Mouse (Mus musculus): ENCODE measurements around the gene Kcne3. TPM values are rescaled to one million over a fixed set of nuclear protein-coding genes. Genes with fewer than 3 reads are reported as not detected.

Gene Kcne3
- 2.4 and 3.8 TPM in 2 replicates for polyA plus RNA-seq (2014; fragmentation: Nextera tagmentation; extraction: Ambion mirVana)

GRCm38 (mm10) chr7:100176269-100176668, at the start of gene Kcne3:
Gene Kcne3 (plus strand): TSS chr7:100176502.
- Histone ChIP-seq H3K9ac (ENCODE audit: low read length) (no peak within 1 kb of the TSS), H3K36me3 (ENCODE audit: control insufficient read depth, insufficient read depth, low read length) (no peaks in the 10 kb centered on the region), H3K9me3 (ENCODE audit: control insufficient read depth, low read length) (no peaks in the 10 kb centered on the region), H3K27ac (ENCODE audit: low read depth, low read length) (no peak within 1 kb of the TSS), H3K4me3 (ENCODE audit: low read depth, low read length) (no peak within 1 kb of the TSS), H3K4me1 (ENCODE audit: control insufficient read depth, insufficient read depth, low read length) (no peaks in the 10 kb centered on the region), H3K4me2 (ENCODE audit: low read depth) (no peak within 1 kb of the TSS), H3K27me3 (ENCODE audit: control insufficient read depth, insufficient read depth, low read length) (peaks cover 27% of the 10 kb centered on the region)
- DNase-seq (ENCODE audit: low spot score) = no peak
- 75% methylated on average over 3 of the region's 3 CpGs for WGBS
- no peak for ATAC-seq (ENCODE audit: insufficient read depth, low FRiP score, low TSS enrichment)

- Histone ChIP-seq H3K4me3 (ENCODE audit: low read depth, low read length) (no peak overlapping the region), H3K27ac (ENCODE audit: low read depth, low read length) (no peak overlapping the region), H3K4me1 (ENCODE audit: control insufficient read depth, insufficient read depth, low read length) (peaks cover 3% of the 10 kb centered on the region), H3K36me3 (ENCODE audit: control insufficient read depth, insufficient read depth, low read length) (no peaks in the 10 kb centered on the region), H3K4me2 (ENCODE audit: low read depth) (no peak overlapping the region), H3K9me3 (ENCODE audit: control insufficient read depth, low read length) (no peaks in the 10 kb centered on the region), H3K9ac (ENCODE audit: low read length) (no peak overlapping the region), H3K27me3 (ENCODE audit: control insufficient read depth, insufficient read depth, low read length) (no peaks in the 10 kb centered on the region)
- DNase-seq (ENCODE audit: low spot score) = no peak
- 86% methylated on average over 7 of the region's 7 CpGs for WGBS
- no peak for ATAC-seq (ENCODE audit: insufficient read depth, low FRiP score, low TSS enrichment)
These were observed 49.8 kb upstream of the Kcne3 start for GRCm38 (mm10) chr7:100126514-100126913.

DNA sequence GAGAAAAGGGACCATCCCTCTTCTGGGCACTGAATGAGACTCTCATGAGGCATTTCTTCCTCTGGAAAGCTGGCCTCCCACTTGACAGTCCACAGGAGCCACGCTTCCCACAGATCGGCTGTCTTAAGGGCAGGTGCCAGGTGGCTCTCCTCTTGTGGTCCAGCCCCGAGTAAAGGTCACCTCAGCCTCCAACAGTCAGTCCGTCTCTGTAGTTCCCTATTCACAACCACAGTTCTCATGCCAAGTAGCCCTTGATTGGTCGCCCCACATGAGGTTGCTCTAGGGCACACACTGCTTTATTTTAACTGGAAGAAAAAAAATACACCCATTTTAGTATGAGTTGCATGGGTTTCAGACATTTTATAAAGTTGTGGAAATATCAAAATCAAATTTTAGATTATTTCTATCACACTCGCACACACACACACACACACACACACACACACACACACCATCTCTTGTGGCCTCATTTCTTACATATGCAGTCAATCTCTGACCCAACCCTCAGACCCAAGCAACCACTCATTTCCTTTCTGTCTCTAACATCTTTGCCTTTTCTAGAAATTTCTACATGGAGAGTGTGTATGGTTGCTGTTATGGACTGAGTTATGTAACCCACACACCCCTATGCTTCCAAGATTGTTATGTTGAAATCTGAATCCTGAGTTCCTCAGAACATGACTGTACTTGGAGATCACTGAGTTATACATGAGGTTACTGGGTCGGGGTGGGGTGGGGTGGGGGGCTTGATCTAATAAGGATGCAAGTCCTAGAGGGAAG, 47.9 kb upstream of the Kcne3 start:
- H3K27ac ChIP-seq (ENCODE audit: low read depth, low read length) = no peak overlapping the region
- no peaks in the 10 kb centered on the region for H3K36me3 ChIP-seq (ENCODE audit: control insufficient read depth, insufficient read depth, low read length)
- DNase-seq (ENCODE audit: low spot score) (no peak), ATAC-seq (ENCODE audit: insufficient read depth, low FRiP score, low TSS enrichment) (no peak)
- H3K4me3 ChIP-seq (ENCODE audit: low read depth, low read length) = no peak overlapping the region
- H3K4me2 ChIP-seq (ENCODE audit: low read depth) = no peak overlapping the region
- 85% methylated on average over 7 of the region's 7 CpGs for WGBS
- peaks cover 3% of the 10 kb centered on the region; the same call in 1 of the 2 replicates for H3K4me1 ChIP-seq (ENCODE audit: control insufficient read depth, insufficient read depth, low read length)
- no peak overlapping the region for H3K9ac ChIP-seq (ENCODE audit: low read length)
- H3K9me3 ChIP-seq (ENCODE audit: control insufficient read depth, low read length) = no peaks in the 10 kb centered on the region
- H3K27me3 ChIP-seq (ENCODE audit: control insufficient read depth, insufficient read depth, low read length) = no peaks in the 10 kb centered on the region

DNA sequence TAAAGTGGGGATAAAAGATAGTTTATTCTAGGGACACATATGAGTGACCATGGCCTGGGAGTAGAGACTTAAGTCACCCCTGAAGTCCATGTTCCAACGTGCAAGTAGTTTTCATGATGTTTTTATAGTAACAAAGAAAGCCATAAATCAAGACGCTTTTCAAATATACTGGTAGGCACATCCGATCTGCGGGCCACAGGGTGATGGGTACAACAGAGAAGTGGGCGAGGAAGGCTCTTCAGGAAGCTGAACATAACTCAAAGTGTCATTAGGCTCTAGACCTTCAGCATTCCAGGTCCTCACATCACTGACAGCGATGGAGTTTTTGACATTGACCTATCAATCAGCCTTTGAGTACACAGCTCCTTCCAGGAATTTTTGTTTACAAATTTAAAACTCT, 45.7 kb upstream of the Kcne3 start:
- Histone ChIP-seq H3K4me1 (ENCODE audit: control insufficient read depth, insufficient read depth, low read length) (peaks cover 3% of the 10 kb centered on the region; the same call in 1 of the 2 replicates), H3K9ac (ENCODE audit: low read length) (no peak overlapping the region), H3K4me3 (ENCODE audit: low read depth, low read length) (no peak overlapping the region), H3K4me2 (ENCODE audit: low read depth) (no peak overlapping the region), H3K36me3 (ENCODE audit: control insufficient read depth, insufficient read depth, low read length) (no peaks in the 10 kb centered on the region), H3K9me3 (ENCODE audit: control insufficient read depth, low read length) (no peaks in the 10 kb centered on the region), H3K27me3 (ENCODE audit: control insufficient read depth, insufficient read depth, low read length) (no peaks in the 10 kb centered on the region), H3K27ac (ENCODE audit: low read depth, low read length) (no peak overlapping the region)
- ATAC-seq (ENCODE audit: insufficient read depth, low FRiP score, low TSS enrichment) (no peak), DNase-seq (ENCODE audit: low spot score) (no peak)
- WGBS = 41% methylated on average over 6 of the region's 6 CpGs

DNA sequence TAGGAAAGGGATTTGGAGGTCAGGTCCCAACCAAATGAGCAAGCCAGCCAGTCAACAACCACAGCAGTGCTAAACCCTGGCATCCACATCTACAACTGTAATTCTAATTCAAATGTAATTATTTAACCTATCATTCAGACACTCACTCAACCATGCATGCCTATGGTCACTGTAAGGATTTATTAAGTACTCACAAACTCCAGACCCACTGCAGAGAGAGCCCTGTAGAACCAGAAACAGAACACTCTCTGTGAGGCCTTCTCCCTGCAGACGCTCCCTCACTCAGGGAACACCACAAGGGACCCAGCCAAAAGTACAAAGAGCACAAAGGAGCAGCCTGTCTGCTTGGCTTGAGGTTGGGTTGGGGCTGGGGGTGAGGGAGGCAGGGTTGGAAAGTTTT, 43.9 kb upstream of the Kcne3 start:
- WGBS = 75% methylated on average over 1 of the region's 1 CpGs
- H3K4me1 ChIP-seq (ENCODE audit: control insufficient read depth, insufficient read depth, low read length) = peaks cover 3% of the 10 kb centered on the region; the same call in 1 of the 2 replicates
- no peak overlapping the region for H3K4me3 ChIP-seq (ENCODE audit: low read depth, low read length)
- no peak overlapping the region for H3K4me2 ChIP-seq (ENCODE audit: low read depth)
- H3K9me3 ChIP-seq (ENCODE audit: control insufficient read depth, low read length) = no peaks in the 10 kb centered on the region
- H3K27ac ChIP-seq (ENCODE audit: low read depth, low read length) = no peak overlapping the region
- H3K9ac ChIP-seq (ENCODE audit: low read length) = no peak overlapping the region
- DNase-seq (ENCODE audit: low spot score) = no peak
- H3K27me3 ChIP-seq (ENCODE audit: control insufficient read depth, insufficient read depth, low read length) = no peaks in the 10 kb centered on the region
- no peaks in the 10 kb centered on the region for H3K36me3 ChIP-seq (ENCODE audit: control insufficient read depth, insufficient read depth, low read length)
- no peak for ATAC-seq (ENCODE audit: insufficient read depth, low FRiP score, low TSS enrichment)

- ATAC-seq (ENCODE audit: insufficient read depth, low FRiP score, low TSS enrichment) = no peak
These were observed 39.3 kb upstream of the Kcne3 start for GRCm38 (mm10) chr7:100137038-100137437.

GRCm38 (mm10) chr7:100138075-100138474, 38.2 kb upstream of the Kcne3 start:
- ATAC-seq (ENCODE audit: insufficient read depth, low FRiP score, low TSS enrichment) (no peak), DNase-seq (ENCODE audit: low spot score) (no peak)
- Histone ChIP-seq H3K9me3 (ENCODE audit: control insufficient read depth, low read length) (no peaks in the 10 kb centered on the region), H3K27me3 (ENCODE audit: control insufficient read depth, insufficient read depth, low read length) (no peaks in the 10 kb centered on the region), H3K4me2 (ENCODE audit: low read depth) (no peak overlapping the region), H3K4me1 (ENCODE audit: control insufficient read depth, insufficient read depth, low read length) (no peaks in the 10 kb centered on the region), H3K9ac (ENCODE audit: low read length) (no peak overlapping the region), H3K4me3 (ENCODE audit: low read depth, low read length) (no peak overlapping the region), H3K36me3 (ENCODE audit: control insufficient read depth, insufficient read depth, low read length) (no peaks in the 10 kb centered on the region), H3K27ac (ENCODE audit: low read depth, low read length) (no peak overlapping the region)
- WGBS = 97% methylated on average over 4 of the region's 4 CpGs

More at GRCm38 (mm10) chr7:100137038-100137437, 39.3 kb upstream of the Kcne3 start:
- H3K27me3 ChIP-seq (ENCODE audit: control insufficient read depth, insufficient read depth, low read length) = no peaks in the 10 kb centered on the region
- no peaks in the 10 kb centered on the region for H3K4me1 ChIP-seq (ENCODE audit: control insufficient read depth, insufficient read depth, low read length)
- DNase-seq (ENCODE audit: low spot score) = no peak
- H3K4me3 ChIP-seq (ENCODE audit: low read depth, low read length) = no peak overlapping the region
- WGBS = 83% methylated on average over 9 of the region's 9 CpGs
- no peaks in the 10 kb centered on the region for H3K9me3 ChIP-seq (ENCODE audit: control insufficient read depth, low read length)
- H3K4me2 ChIP-seq (ENCODE audit: low read depth) = no peak overlapping the region
- no peaks in the 10 kb centered on the region for H3K36me3 ChIP-seq (ENCODE audit: control insufficient read depth, insufficient read depth, low read length)
- H3K9ac ChIP-seq (ENCODE audit: low read length) = no peak overlapping the region
- no peak overlapping the region for H3K27ac ChIP-seq (ENCODE audit: low read depth, low read length)

DNA sequence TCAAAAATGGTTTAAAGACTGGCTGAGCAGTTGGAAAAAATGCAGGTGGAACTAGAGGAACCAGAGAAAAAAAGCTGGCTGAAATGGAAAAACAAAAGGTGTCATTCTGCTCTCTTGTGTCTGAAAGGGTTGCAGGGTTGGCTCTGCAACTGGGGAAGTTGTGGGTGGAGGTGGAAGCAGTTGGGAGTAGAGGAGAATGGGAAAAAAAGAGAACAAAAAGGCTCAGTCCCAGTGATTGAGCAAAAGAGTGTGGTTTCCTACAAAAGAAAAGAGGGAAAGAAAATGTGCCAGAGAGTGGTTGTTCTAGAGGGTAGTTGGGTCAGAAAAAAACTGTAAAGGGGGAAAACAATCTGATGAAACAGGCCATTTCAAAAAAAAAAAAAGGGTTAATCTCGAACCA, 35.7 kb upstream of the Kcne3 start:
- 64% methylated on average over 1 of the region's 1 CpGs for WGBS
- Histone ChIP-seq H3K9me3 (ENCODE audit: control insufficient read depth, low read length) (no peaks in the 10 kb centered on the region), H3K27ac (ENCODE audit: low read depth, low read length) (no peak overlapping the region), H3K4me3 (ENCODE audit: low read depth, low read length) (no peak overlapping the region), H3K4me2 (ENCODE audit: low read depth) (no peak overlapping the region), H3K36me3 (ENCODE audit: control insufficient read depth, insufficient read depth, low read length) (no peaks in the 10 kb centered on the region), H3K4me1 (ENCODE audit: control insufficient read depth, insufficient read depth, low read length) (no peaks in the 10 kb centered on the region), H3K27me3 (ENCODE audit: control insufficient read depth, insufficient read depth, low read length) (no peaks in the 10 kb centered on the region), H3K9ac (ENCODE audit: low read length) (no peak overlapping the region)
- ATAC-seq (ENCODE audit: insufficient read depth, low FRiP score, low TSS enrichment) = no peak
- DNase-seq (ENCODE audit: low spot score) = no peak

- H3K27me3 ChIP-seq (ENCODE audit: control insufficient read depth, insufficient read depth, low read length) = no peaks in the 10 kb centered on the region
- H3K9ac ChIP-seq (ENCODE audit: low read length) = no peak overlapping the region
- 94% methylated on average over 4 of the region's 4 CpGs for WGBS
- DNase-seq (ENCODE audit: low spot score) (no peak), ATAC-seq (ENCODE audit: insufficient read depth, low FRiP score, low TSS enrichment) (no peak)
- no peak overlapping the region for H3K4me3 ChIP-seq (ENCODE audit: low read depth, low read length)
- no peak overlapping the region for H3K27ac ChIP-seq (ENCODE audit: low read depth, low read length)
- H3K4me2 ChIP-seq (ENCODE audit: low read depth) = no peak overlapping the region
- H3K9me3 ChIP-seq (ENCODE audit: control insufficient read depth, low read length) = no peaks in the 10 kb centered on the region
- no peaks in the 10 kb centered on the region for H3K36me3 ChIP-seq (ENCODE audit: control insufficient read depth, insufficient read depth, low read length)
- H3K4me1 ChIP-seq (ENCODE audit: control insufficient read depth, insufficient read depth, low read length) = no peaks in the 10 kb centered on the region
These were observed 27.7 kb upstream of the Kcne3 start for GRCm38 (mm10) chr7:100148586-100148985.
